Mouse (Mus musculus) thymus, adult 2 months (tissue): ENCODE measurements around the gene Nudt8.

Experiments used
- CTCF ChIP-seq: fragments of 200-500 bp; IDR thresholded peaks from 2 replicates; pipeline ENCODE4 v1.5.1; 2012; ENCODE audit warnings: mild to moderate bottlenecking, control low read depth, low read length, moderate library complexity, borderline replicate concordance; ENCODE audit not compliant: control insufficient read depth, poor library complexity, insufficient read depth; ENCODE audit errors: extremely low read depth
- POLR2A ChIP-seq: fragments of 200-500 bp; IDR thresholded peaks from 2 replicates; pipeline ENCODE4 v1.6.1; 2012; ENCODE audit warnings: mild to moderate bottlenecking, low read length, control low read depth, moderate library complexity; ENCODE audit not compliant: control insufficient read depth, poor library complexity, insufficient read depth; ENCODE audit errors: extremely low read depth

GRCm38 (mm10) chr19:4051016-4051415 lies 50.6 kb downstream of the Nudt8 start:
- TF ChIP-seq CTCF = no peak
- TF ChIP-seq POLR2A = no peak
